Mouse (Mus musculus): ENCODE measurements around the gene Arhgef39. TPM values are rescaled to one million over a fixed set of nuclear protein-coding genes. Genes with fewer than 3 reads are reported as not detected.
A peak's percentile ranks its signal among the peaks of the same experiment; 100 is the strongest.

The Arhgef39 gene
- total RNA-seq (2014; rRNA removed), result 2.9 and 4.5 TPM in 2 replicates
- polyA plus RNA-seq (2015; fragmentation: Nextera tagmentation; extraction: Ambion mirVana), result 3.6 and 3.9 TPM in 2 replicates

- peak within 1 kb of the TSS; percentile 48 for H3K9ac ChIP-seq
- H3K4me3 ChIP-seq (ENCODE audit: low read depth, low read length), result peak within 1 kb of the TSS; percentile 50
- H3K36me3 ChIP-seq (ENCODE audit: insufficient read depth), result peaks cover 7% of the 10 kb centered on the region; the same call in 1 of the 2 replicates
- H3K4me2 ChIP-seq (ENCODE audit: low read depth), result peak within 1 kb of the TSS; percentile 83
- no peak within 1 kb of the TSS; the same call in 1 of the 2 replicates for H3K27ac ChIP-seq (ENCODE audit: low read depth, low read length)
- peak; percentile 93 for ATAC-seq
- 7% methylated on average over 50 of the region's 50 CpGs for WGBS
- H3K4me1 ChIP-seq (ENCODE audit: insufficient read depth), result no peaks in the 10 kb centered on the region
- no peaks in the 10 kb centered on the region for H3K27me3 ChIP-seq (ENCODE audit: insufficient read depth, low read length)
- TF ChIP-seq CTCF (IDR thresholded peaks at IDR 0.05; ENCODE audit: low read depth), result no peak
- DNase-seq, result peak; percentile 85
- no peaks in the 10 kb centered on the region for H3K9me3 ChIP-seq (ENCODE audit: low read length)
Measured at GRCm38 (mm10) chr4:43499407-43500333, at the start of gene Arhgef39. Gene Arhgef39 (minus strand): TSS chr4:43499695.

GRCm38 (mm10) chr4:43549055-43549454 is 49.6 kb upstream of the Arhgef39 start:
- H3K27me3 ChIP-seq (ENCODE audit: insufficient read depth, low read length), result no peaks in the 10 kb centered on the region
- peaks cover 98% of the 10 kb centered on the region for H3K36me3 ChIP-seq (ENCODE audit: insufficient read depth)
- H3K27ac ChIP-seq (ENCODE audit: low read depth, low read length), result no peak overlapping the region
- WGBS, result 94% methylated on average over 12 of the region's 12 CpGs
- DNase-seq, result no peak
- TF ChIP-seq CTCF (IDR thresholded peaks at IDR 0.05; ENCODE audit: low read depth), result no peak
- no peak overlapping the region for H3K4me2 ChIP-seq (ENCODE audit: low read depth)
- H3K4me1 ChIP-seq (ENCODE audit: insufficient read depth), result no peaks in the 10 kb centered on the region
- H3K4me3 ChIP-seq (ENCODE audit: low read depth, low read length), result no peak overlapping the region
- no peak overlapping the region for H3K9ac ChIP-seq
- H3K9me3 ChIP-seq (ENCODE audit: low read length), result no peaks in the 10 kb centered on the region
- no peak for ATAC-seq

GRCm38 (mm10) chr4:43547160-43547559 is 47.7 kb upstream of the Arhgef39 start:
- 96% methylated on average over 8 of the region's 8 CpGs for WGBS
- H3K4me1 ChIP-seq (ENCODE audit: insufficient read depth), result no peaks in the 10 kb centered on the region
- DNase-seq (no peak), ATAC-seq (no peak)
- H3K9ac ChIP-seq, result no peak overlapping the region
- no peak overlapping the region for H3K4me2 ChIP-seq (ENCODE audit: low read depth)
- no peaks in the 10 kb centered on the region for H3K27me3 ChIP-seq (ENCODE audit: insufficient read depth, low read length)
- no peaks in the 10 kb centered on the region for H3K9me3 ChIP-seq (ENCODE audit: low read length)
- TF ChIP-seq CTCF (IDR thresholded peaks at IDR 0.05; ENCODE audit: low read depth), result no peak
- no peak overlapping the region for H3K27ac ChIP-seq (ENCODE audit: low read depth, low read length)
- no peak overlapping the region for H3K4me3 ChIP-seq (ENCODE audit: low read depth, low read length)
- H3K36me3 ChIP-seq (ENCODE audit: insufficient read depth), result peaks cover 98% of the 10 kb centered on the region

- Histone ChIP-seq H3K4me1 (ENCODE audit: insufficient read depth) (no peaks in the 10 kb centered on the region), H3K9ac (no peak overlapping the region), H3K36me3 (ENCODE audit: insufficient read depth) (peaks cover 97% of the 10 kb centered on the region), H3K4me2 (ENCODE audit: low read depth) (no peak overlapping the region), H3K27ac (ENCODE audit: low read depth, low read length) (no peak overlapping the region), H3K27me3 (ENCODE audit: insufficient read depth, low read length) (no peaks in the 10 kb centered on the region), H3K4me3 (ENCODE audit: low read depth, low read length) (no peak overlapping the region), H3K9me3 (ENCODE audit: low read length) (no peaks in the 10 kb centered on the region)
- WGBS, result 90% methylated on average over 12 of the region's 12 CpGs
- ATAC-seq, result no peak
- DNase-seq, result no peak
- no peak for TF ChIP-seq CTCF (IDR thresholded peaks at IDR 0.05; ENCODE audit: low read depth)
Measured at GRCm38 (mm10) chr4:43546375-43547047, 47.0 kb upstream of the Arhgef39 start.

GRCm38 (mm10) chr4:43542044-43542443 is 42.5 kb upstream of the Arhgef39 start:
- Histone ChIP-seq H3K4me1 (ENCODE audit: insufficient read depth) (no peaks in the 10 kb centered on the region), H3K36me3 (ENCODE audit: insufficient read depth) (peaks cover 89% of the 10 kb centered on the region), H3K4me2 (ENCODE audit: low read depth) (no peak overlapping the region), H3K27me3 (ENCODE audit: insufficient read depth, low read length) (no peaks in the 10 kb centered on the region), H3K4me3 (ENCODE audit: low read depth, low read length) (no peak overlapping the region), H3K27ac (ENCODE audit: low read depth, low read length) (no peak overlapping the region), H3K9me3 (ENCODE audit: low read length) (no peaks in the 10 kb centered on the region), H3K9ac (no peak overlapping the region)
- no peak for TF ChIP-seq CTCF (IDR thresholded peaks at IDR 0.05; ENCODE audit: low read depth)
- WGBS, result 81% methylated on average over 3 of the region's 3 CpGs
- no peak for DNase-seq
- ATAC-seq, result no peak

- no peak for TF ChIP-seq CTCF (IDR thresholded peaks at IDR 0.05; ENCODE audit: low read depth)
- 93% methylated on average over 9 of the region's 9 CpGs for WGBS
- Histone ChIP-seq H3K9ac (no peak overlapping the region), H3K27ac (ENCODE audit: low read depth, low read length) (no peak overlapping the region), H3K4me1 (ENCODE audit: insufficient read depth) (no peaks in the 10 kb centered on the region), H3K36me3 (ENCODE audit: insufficient read depth) (peaks cover 83% of the 10 kb centered on the region), H3K27me3 (ENCODE audit: insufficient read depth, low read length) (no peaks in the 10 kb centered on the region), H3K4me2 (ENCODE audit: low read depth) (no peak overlapping the region), H3K9me3 (ENCODE audit: low read length) (no peaks in the 10 kb centered on the region), H3K4me3 (ENCODE audit: low read depth, low read length) (no peak overlapping the region)
- DNase-seq (no peak), ATAC-seq (no peak)
Measured at GRCm38 (mm10) chr4:43536031-43536430, 36.5 kb upstream of the Arhgef39 start.

- H3K9ac ChIP-seq, result no peak overlapping the region
- DNase-seq, result no peak
- no peak for ATAC-seq
- no peak overlapping the region for H3K4me3 ChIP-seq (ENCODE audit: low read depth, low read length)
- peaks cover 84% of the 10 kb centered on the region for H3K36me3 ChIP-seq (ENCODE audit: insufficient read depth)
- no peak for TF ChIP-seq CTCF (IDR thresholded peaks at IDR 0.05; ENCODE audit: low read depth)
- 95% methylated on average over 8 of the region's 8 CpGs for WGBS
- no peaks in the 10 kb centered on the region for H3K4me1 ChIP-seq (ENCODE audit: insufficient read depth)
- no peak overlapping the region for H3K4me2 ChIP-seq (ENCODE audit: low read depth)
- no peaks in the 10 kb centered on the region for H3K9me3 ChIP-seq (ENCODE audit: low read length)
- no peaks in the 10 kb centered on the region for H3K27me3 ChIP-seq (ENCODE audit: insufficient read depth, low read length)
- no peak overlapping the region for H3K27ac ChIP-seq (ENCODE audit: low read depth, low read length)
Measured at GRCm38 (mm10) chr4:43535628-43536027, 36.1 kb upstream of the Arhgef39 start.
